Mouse (Mus musculus): Measurements from ENCODE around the gene Slco1c1.

Slco1c1 gene

GRCm38 (mm10) chr6:141523747-141524640, at the start of gene Slco1c1:
Slco1c1 (plus strand) TSS chr6:141524368.
- DNase-seq: peak; percentile 30

- no peak for DNase-seq
Observed at GRCm38 (mm10) chr6:141474696-141475095, 49.5 kb upstream of the Slco1c1 start.

GRCm38 (mm10) chr6:141485302-141486021, 38.7 kb upstream of the Slco1c1 start:
- no peak for DNase-seq

- peak; percentile 19 for DNase-seq
Observed at GRCm38 (mm10) chr6:141487266-141487665, 36.9 kb upstream of the Slco1c1 start.

- peak; percentile 10 for DNase-seq
Observed at GRCm38 (mm10) chr6:141488619-141489018, 35.5 kb upstream of the Slco1c1 start.

- DNase-seq: no peak
Observed at GRCm38 (mm10) chr6:141494909-141495308, 29.3 kb upstream of the Slco1c1 start.

- peak; percentile 23 for DNase-seq
Observed at GRCm38 (mm10) chr6:141495634-141496418, 28.3 kb upstream of the Slco1c1 start.

- DNase-seq: peak; percentile 8
Observed at GRCm38 (mm10) chr6:141499511-141499910, 24.7 kb upstream of the Slco1c1 start.

- DNase-seq: peak; percentile 4
Observed at GRCm38 (mm10) chr6:141501171-141501570, 23.0 kb upstream of the Slco1c1 start.

- no peak for DNase-seq
Observed at GRCm38 (mm10) chr6:141522541-141522940, 1.6 kb upstream of the Slco1c1 start.

GRCm38 (mm10) chr6:141525787-141526186, 1.6 kb downstream of the Slco1c1 start:
- DNase-seq: no peak

- no peak for DNase-seq
Observed at GRCm38 (mm10) chr6:141530865-141531264, 6.7 kb downstream of the Slco1c1 start.

- DNase-seq: no peak
Observed at GRCm38 (mm10) chr6:141537298-141537697, 13.1 kb downstream of the Slco1c1 start.

- DNase-seq: no peak
Observed at GRCm38 (mm10) chr6:141541136-141541535, 17.0 kb downstream of the Slco1c1 start.

GRCm38 (mm10) chr6:141543344-141543743, 19.2 kb downstream of the Slco1c1 start:
- DNase-seq: no peak

- DNase-seq: no peak
Observed at GRCm38 (mm10) chr6:141558118-141558517, 34.0 kb downstream of the Slco1c1 start.

GRCm38 (mm10) chr6:141567366-141567765, 43.2 kb downstream of the Slco1c1 start:
- DNase-seq: no peak

- DNase-seq: peak; percentile 51
Observed at GRCm38 (mm10) chr6:141567852-141568558, 43.8 kb downstream of the Slco1c1 start.

GRCm38 (mm10) chr6:141568559-141568946, 44.4 kb downstream of the Slco1c1 start:
- no peak for DNase-seq

- no peak for DNase-seq
Observed at GRCm38 (mm10) chr6:141576646-141577200, 52.6 kb downstream of the Slco1c1 start.

GRCm38 (mm10) chr6:141584791-141585403, 60.7 kb downstream of the Slco1c1 start:
- DNase-seq: no peak

- DNase-seq: no peak
Observed at GRCm38 (mm10) chr6:141590002-141590401, 65.8 kb downstream of the Slco1c1 start.
